Mouse (Mus musculus) kidney, adult 18-20 months (tissue): Measurements from ENCODE around the gene Gosr2.

Experiments
- DNase-seq: peaks from one replicate; pipeline ENCODE4 v3.0.0; 2021

Gosr2 gene

GRCm38 (mm10) chr11:103697565-103698176, at the start of gene Gosr2:
Gene Gosr2, minus strand, starts transcription at chr11:103697898.
- DNase-seq: peak; percentile 96

DNA sequence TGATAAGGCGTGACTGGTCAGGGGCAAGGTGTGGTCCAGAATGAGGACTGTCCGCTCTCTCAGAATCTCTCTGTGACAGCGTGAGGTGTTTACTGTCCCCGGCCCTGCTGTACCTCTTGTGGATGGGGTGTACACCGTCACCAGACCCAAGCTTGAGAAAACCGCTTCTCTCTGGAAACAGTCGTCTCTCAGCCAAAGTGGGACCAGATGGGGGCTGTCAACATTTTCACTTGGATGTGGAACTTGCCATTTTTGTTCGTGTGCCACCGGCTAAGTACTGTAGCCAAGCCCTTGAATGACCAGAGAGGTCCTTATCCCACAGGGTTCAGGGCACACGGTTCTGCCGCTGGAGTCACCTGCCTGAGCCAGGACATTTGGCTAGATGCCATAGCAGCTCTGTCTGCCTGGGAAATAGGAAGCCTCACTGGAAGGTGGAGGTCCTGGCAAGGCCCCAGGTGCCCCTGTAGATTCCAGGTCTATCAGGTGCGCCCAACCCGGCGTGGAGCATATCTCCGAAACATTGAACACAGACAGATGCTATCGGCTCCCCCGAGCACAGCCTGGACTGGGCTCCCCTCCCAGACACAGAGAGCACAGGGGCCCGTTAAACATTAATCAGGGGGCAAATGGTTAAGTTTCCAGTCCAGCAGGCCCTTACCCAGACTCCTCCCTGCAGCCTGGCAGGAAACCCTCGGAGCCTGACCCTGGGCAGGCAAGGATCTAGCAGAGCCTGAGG, 37.5 kb upstream of the Gosr2 start:
- DNase-seq: peak; percentile 83

- peak; percentile 69 for DNase-seq
Measured at GRCm38 (mm10) chr11:103734411-103735045, 36.8 kb upstream of the Gosr2 start.

GRCm38 (mm10) chr11:103733961-103734360, 36.3 kb upstream of the Gosr2 start:
- DNase-seq: no peak

GRCm38 (mm10) chr11:103733069-103733468, 35.4 kb upstream of the Gosr2 start:
- no peak for DNase-seq

DNA sequence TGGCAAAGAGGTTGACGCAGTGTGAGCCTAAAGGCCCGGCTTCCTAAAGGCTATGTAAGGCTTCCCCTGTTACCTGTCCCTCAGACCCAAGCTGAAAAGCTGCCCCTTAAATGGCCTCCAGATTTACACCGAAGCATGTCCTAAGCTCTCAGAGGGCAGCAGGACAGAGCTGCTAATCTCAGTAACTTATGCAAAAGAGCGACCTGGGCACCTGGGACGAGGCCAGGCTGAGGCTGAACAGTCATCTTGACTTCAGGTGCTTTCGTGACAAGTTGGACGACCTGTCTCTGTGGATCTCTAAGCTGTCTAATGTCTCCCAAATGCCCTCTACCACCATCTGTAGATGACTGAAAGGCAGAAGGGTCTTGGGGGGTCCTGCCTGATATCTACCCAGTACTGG, 34.6 kb upstream of the Gosr2 start:
- DNase-seq: no peak

GRCm38 (mm10) chr11:103731594-103731993, 33.9 kb upstream of the Gosr2 start:
- no peak for DNase-seq

- peak; percentile 50 for DNase-seq
Measured at GRCm38 (mm10) chr11:103729282-103729985, 31.7 kb upstream of the Gosr2 start.

DNA sequence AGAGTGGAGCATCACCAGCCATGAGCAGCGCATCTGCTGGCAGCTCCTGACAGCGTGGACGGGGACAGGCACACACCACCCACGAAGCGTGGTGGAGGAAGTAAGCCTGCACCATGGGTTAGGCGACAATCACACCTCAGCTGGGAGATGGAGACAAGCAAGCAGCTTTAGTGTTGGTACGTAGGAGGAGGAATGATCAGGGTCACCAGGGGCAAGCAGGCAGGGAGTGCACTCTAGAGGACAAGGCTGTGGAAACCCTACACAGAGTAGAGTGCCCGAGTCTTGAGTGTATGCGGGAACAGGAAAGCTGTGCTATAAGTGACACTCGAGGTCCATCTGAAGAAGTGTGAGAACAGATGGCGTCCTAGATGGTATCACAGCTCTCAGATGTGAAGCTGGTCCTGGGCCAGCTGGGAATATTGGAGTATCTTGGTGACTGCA, 26.7 kb upstream of the Gosr2 start:
- DNase-seq: no peak

- DNase-seq: peak; percentile 44
Measured at GRCm38 (mm10) chr11:103722040-103722481, 24.4 kb upstream of the Gosr2 start.

- DNase-seq: peak; percentile 57
Measured at GRCm38 (mm10) chr11:103721468-103722039, 23.9 kb upstream of the Gosr2 start.

DNA sequence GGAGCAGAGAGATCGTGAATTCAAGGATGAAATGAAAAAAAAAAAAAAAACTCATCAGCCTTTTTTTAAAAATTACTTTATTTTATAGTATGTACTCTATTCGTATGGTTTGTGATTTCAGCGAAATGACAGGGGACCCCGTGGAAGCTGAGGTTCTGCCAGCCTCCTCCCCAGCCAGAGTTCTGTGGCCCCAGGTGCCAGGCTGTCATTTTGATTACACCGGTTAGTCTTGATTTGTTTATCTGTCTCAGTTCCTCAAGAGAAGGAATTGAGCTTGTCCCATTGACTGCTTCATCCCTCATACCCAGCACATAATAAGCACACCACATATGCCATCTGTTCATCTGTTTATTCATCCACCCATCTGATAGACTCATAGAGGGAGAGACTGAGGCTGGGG, 21.7 kb upstream of the Gosr2 start:
- no peak for DNase-seq

DNA sequence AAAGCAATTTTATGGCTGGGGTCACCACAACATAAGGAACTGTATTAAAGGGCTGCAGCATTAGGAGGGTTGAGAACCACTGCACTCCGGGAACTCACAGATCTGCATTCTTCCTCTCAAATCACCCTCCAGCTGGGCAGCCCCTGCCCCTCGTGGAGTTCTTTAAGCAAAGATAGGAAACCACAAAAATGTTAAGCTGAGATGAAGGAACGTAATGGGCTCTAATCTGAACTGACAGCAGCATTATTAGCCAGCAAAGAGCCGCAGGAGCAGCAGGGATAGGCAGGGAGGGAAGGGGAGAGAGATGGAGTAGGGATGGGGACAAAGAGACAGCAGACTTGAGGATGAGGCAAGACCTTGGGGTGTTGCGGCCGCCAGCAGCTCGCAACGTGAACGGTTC, 19.3 kb upstream of the Gosr2 start:
- DNase-seq: no peak

DNA sequence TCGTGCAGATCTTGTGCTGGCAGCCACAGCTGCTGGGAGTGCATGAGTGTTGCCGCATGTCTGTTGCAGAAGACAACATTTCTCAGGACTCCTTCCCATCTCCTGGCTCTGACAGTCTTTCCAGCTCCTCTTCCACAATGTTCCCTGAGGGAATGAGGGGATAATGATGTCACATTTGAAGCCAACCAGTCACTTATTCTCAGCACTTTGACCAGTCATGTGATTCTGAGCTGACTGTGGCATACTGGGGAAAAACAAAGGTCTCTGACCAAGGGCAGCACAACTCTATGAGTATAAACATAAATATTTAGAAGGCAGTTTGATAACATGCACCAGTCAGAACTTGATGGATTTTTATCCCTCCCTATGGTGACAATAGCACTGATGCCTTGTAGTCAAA, 16.4 kb upstream of the Gosr2 start:
- no peak for DNase-seq

DNA sequence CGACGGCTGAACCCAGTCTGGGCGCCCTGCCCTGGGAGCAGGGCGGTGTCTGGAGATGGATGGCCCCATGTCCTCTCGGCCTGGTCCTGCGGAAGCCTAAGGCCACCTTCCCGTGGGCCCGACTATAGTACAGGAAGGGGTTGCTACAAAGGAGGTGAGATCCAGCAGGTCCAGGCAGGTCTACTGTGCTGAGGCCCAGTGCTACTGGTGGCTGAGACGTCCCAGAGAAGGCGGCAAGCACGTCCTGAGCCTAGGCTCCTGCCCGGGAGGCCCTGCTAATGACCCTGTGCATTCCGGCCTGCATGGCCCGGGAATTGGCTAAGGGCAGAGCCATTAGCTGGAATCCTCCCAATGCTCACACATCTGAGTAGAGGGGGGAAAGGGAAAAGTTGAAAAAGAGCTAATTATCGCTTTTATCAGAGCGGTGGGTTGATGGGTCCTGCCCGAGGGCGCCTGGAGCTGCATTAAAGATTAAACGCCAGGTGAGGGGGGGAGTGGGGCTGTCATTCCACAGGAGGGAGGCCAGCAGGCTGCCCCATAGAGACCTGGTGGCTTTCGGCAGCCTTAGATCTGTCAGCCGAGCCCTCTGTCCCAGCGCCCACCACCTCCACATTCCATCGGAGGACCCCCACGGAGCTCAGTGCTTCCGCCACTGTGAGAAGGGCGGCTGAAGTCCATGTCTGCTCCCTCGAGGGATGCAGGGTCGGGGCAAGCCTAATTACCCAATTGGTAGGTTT, 14.3 kb upstream of the Gosr2 start:
- peak; percentile 44 for DNase-seq

- DNase-seq: peak; percentile 27
Measured at GRCm38 (mm10) chr11:103709982-103710381, 12.3 kb upstream of the Gosr2 start.

DNA sequence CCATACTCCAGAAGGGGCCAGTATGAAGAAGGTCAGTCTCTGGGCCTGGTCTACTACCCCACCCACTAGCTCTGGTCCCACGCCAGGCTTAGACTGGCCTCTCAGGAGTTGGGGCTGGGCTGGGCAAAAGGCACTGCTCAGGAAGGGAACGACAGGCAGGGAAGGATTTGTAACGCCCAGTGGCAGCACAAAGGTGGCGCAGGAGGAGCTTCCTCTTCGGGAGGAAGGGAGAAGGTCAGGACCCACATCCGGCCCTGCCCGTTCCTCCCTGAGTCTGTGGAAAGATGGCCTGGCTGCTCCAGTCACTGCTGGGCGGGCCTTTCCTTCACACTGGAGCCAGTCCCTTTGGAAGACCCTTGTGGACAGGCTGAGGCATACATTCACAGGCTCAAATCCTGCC, 9.3 kb upstream of the Gosr2 start:
- peak; percentile 71 for DNase-seq

- no peak for DNase-seq
Measured at GRCm38 (mm10) chr11:103698226-103698625, 528 bp upstream of the Gosr2 start.

DNA sequence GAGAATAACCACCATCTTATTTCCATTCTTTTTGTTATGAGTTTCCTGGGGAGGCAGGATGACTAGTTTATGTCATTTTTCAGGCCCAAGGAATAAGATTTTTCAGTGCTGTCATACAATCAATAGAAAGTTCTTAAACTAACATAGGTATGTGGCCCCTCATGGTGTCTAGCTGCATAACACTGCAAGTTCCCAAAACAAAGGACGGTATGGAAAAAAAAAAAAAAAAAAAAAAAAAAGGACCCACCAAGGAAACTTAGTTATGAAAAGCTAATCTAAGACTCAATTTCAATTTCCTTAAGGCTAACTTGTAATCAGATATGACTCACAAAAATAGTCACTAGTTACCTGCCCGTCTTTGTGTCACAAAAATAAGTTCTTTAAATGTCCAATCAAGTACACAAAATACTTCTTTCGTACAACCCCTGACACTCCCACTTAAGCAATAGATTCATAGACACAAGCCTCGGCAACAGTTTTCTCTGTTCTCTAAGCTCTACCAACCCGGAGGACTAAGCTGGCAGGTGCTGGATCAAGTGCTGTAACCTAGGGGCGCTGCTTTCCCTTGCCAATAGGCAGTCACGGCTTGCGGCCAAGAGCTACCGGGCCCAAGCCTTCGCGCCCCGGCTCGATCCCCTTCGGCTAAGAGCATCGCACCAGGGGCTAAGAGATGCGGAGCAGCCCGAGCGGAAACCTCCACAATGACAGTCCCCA, 690 bp downstream of the Gosr2 start:
- DNase-seq: no peak

DNA sequence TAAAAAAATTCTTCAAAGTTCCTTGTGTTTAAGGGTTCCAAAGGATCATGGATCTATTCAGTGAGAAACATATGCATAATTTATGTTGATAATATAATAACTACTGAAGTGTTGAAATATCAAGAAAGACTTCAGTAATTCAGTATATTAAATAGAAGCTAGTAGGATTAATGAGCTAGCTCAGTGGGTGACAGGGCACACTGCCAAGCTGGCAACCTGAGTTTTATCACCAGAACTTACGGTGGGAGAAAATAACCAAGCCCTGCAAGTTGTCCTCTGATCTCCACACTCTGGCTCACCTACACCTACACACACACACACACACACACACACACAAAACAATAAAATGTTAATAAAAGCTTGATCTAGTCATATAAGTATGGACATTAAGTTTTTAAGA, 4.5 kb downstream of the Gosr2 start:
- DNase-seq: no peak

- no peak for DNase-seq
Measured at GRCm38 (mm10) chr11:103691036-103691435, 6.7 kb downstream of the Gosr2 start.

DNA sequence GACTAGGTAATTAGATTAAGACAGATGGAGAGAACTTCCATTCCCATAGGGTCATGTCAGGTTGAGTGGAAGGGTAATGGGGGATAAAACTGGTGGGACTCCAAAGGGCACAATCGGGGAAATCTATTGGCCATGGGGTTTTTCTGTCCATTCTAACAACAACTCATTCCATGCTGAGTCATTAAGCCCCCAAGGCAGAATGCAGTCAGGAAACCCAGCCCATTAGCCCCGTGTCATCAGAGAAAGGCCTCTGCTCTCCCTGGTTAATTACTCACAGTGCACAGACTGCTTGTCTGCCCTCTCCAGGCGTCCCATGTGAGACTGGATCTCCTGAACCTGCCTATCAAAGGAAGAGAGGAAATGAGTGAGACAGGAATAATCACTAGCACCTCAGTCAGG, 8.7 kb downstream of the Gosr2 start:
- DNase-seq: no peak
